Mouse (Mus musculus) CH12F3 (cell line): ENCODE measurements around the gene Dusp16.

Source experiments
- in situ Hi-C: fragments of 300-500 bp; cut with MboI; formaldehyde crosslinking; loops from 2 replicates; pipeline ENCODE4 v1.14.3; 2020; ENCODE audit warnings: low sequenced_read_pairs

The Dusp16 gene

DNA sequence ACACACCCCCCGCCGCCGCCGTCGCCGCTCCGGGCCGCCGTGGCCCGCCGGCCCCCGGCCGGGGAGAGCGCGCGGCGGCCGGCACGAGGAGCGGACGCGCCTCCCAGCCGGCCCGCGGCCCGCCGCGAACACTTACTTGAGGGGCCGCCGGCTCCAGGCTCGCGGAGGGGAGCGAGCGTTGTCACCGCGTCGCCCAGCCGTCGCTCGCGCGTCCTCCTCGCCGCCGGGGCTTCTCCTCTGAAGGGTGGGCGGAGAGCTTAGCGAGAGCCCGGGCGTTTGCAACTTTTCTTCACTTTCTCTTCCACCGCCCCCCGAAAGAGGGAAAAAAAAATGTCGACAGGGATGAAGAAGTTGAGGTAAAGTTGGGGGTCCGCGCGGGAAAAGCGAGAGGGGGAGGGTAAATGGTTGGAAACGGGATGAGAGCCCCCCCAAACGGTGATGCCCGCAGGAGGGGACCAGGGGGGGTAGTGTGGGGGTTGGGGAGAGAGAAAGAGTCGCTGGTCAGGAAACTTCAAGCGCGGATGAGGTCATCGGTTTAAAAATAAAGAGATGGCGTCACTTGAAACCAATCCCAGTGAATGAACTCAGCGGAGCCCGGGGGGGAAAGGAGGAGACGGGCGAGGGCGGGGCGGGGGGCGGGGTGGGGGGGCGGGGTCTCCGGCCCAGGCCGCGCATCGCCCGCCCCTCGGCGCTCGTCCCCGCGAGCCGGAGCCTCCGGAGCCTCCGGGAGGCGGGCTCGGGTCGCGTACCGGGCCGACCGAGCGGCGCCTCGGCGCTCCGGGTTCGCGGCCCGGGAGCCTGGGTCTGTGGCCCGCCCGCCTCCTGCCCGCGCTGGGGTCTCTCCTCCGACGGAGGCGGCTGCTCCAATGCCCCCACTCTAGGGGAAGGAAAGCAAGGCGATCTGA lies at the start of gene Dusp16:
TSS of gene Dusp16 (minus strand) at position 485 of the 905 bp plus-strand sequence.
- in situ Hi-C loops: no loop called here

DNA sequence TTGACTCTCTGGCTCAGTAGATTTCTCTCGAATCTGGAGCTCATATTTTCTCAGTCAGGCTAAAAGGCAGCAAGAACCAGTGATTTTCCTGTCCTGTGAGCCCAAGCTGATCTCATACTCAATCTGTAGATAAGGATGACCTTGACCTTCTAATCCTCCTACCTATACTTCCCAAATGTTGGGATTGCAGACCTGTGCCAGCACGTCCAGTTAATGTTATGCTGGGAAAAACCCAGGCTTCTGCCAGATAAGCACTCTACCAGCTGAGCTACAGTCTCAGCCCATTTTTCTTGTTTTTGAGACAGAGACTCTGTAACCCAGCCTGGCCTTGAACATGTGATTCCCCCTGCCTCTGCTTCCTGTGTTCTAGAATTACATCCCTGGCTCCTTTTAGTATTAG lies 47.9 kb upstream of the Dusp16 start:
- in situ Hi-C loops: loop anchor here (25.0 kb wide), 1 partner anchor 403 kb away; no protein-coding TSS in a partner anchor

DNA sequence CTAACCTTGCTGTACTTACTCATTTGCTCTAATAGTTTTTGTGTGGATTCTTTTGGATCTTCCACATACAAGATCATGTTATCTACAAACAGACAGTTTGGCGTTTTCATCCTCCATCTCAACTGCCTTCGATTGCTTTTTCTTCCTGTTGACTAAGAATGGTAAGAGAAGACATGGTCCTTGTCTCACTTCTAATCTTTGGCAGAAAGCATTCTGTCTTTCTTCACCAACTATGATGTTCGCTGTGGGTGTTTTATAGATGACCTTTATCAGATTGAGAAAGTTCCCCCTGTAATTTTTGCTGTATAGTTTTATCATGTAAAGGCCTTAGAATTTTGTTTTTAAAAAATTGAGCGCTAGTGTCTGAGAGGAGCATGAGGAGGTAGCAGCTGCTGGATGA lies 45.7 kb upstream of the Dusp16 start:
- in situ Hi-C loops: loop anchor here (25.0 kb wide), 1 partner anchor 401 kb away; no protein-coding TSS in a partner anchor

DNA sequence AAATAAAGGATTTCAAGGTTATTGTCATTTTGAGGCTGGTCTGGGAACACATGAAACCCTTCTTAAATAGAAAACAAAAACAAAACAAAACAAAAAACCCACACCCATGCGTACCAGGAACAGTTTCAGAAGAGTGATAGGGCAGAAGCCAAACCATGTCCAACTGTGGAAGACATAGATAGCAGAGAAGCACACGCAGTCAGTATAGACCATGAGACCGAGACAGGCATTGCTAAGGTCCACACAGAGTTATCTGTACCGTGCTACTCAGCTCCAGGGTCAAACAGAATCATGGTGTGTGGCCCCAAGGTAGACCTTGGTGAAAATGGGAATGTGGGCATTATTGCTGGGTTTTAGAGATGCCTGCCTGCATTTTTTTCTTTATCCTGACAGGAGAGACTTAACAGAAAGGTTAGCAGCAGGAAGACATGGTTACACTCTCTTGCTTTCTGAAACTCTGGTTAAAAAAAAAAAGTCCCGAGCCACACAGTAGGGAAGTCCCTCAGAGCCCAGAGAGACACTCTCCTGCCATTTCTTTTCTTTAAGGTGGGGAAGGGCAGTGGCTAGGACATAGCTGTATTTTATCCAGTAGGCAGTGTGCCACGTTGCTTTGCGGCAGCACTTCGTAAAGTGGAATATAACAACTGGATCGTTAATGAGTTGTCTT lies 42.3 kb upstream of the Dusp16 start:
- in situ Hi-C loops: loop anchor here (25.0 kb wide), 1 partner anchor 397 kb away; no protein-coding TSS in a partner anchor

DNA sequence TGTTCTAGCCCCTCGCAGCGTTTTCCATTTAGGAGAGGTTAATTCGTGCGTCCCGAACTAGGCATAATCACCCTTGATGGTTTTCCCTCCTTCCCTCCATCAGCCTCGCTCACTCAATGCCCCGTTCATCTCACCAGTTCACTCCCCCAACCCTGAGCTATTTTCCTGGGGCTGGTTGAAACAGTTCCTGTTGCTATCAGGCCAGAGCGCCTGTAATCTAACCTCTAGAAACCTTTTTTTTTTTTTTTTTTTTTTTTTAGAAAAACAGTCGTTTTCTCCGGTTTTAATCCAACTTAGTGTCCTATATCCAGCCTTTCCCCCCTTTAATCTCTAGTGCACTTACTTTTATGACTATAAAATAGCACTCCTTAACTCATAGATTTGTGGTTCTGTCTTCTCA lies 38.4 kb upstream of the Dusp16 start:
- in situ Hi-C loops: loop anchor here (25.0 kb wide), 1 partner anchor 393 kb away; no protein-coding TSS in a partner anchor

DNA sequence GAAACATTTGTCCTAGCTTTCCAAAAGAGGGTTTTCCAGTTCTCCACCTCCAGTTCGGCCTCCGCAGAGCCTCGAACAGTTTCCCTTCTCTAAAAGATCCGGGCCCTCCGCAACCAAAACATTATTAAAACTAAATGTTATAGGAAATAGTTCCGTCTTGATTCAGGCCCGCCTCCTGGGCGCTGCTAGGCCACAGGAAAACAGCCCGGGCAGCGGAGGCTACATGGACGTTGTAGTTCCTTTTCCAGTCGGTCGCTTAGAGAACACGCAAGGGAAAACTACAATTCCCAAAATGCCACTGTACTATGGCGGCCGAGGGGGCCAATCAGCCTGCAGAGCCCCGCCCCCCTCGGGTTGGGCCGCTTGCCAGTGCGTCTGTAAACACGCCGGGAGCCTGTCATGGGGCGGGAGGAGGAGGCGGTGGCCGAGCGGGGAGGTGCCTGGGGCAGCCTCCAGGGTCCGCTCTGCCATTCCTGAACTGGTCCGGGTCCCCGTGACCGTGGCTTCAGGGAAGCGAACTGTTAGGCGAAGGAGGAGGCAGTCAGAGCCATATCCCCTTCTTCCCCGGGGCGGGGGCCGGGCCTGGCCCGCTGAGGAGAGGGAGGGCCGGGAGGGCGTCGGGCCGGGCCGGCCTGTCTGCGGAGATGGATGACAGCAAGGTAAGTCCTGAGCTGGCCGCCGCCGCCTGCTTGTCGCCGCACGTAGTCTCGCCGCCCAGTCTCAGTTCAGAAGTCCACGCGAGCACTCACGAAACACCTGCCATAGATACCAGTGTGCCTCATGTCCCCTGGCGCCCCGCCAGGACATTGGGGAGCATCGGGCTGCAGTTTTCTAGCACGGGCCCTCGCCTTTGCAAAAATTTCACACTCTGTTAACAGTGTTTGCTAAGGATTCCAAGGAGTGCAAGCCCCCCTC lies 37.6 kb upstream of the Dusp16 start, which contains the start of gene Crebl2:
TSS of gene Crebl2 (plus strand) at position 369 of the 915 bp plus-strand sequence.
- in situ Hi-C loops: loop anchor here (25.0 kb wide), 1 partner anchor 393 kb away; no protein-coding TSS in a partner anchor

DNA sequence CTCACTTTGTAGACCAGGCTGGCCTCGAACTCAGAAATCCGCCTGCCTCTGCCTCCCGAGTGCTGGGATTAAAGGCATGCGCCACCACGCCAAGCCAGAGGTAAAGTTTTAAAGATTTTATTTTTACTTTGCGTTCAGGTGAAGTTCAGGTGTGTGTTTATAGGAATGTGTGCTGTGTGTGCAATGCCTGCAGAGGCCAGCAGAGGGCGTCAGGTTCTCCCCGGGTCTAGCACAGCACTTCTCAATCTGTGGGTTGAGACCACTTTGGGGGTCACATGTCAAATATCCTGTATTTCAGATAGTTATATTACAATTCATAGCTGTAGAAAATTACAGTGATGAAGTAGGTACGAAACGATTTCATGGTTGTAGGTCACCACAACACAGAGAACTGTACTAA lies 30.4 kb upstream of the Dusp16 start:
- in situ Hi-C loops: no loop called here

DNA sequence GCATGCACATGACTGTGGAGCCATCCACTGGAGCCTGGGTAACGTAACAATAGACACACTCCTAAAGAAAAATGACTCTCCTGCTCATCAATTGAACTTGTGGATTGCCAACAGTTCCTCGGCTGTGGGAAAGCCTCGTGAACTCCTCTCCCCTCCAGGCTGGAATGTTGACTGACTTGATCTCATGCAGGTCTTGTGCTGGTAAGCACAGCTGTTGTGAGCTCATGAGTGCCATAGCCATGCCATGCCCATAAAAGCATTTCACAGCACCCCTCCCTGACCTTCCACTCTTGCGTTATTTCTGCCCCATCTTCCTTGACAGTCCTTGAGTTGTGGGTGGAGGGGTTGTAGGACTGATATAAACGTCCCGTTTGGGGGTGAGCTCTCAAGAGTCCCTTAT lies 28.0 kb upstream of the Dusp16 start:
- in situ Hi-C loops: no loop called here

DNA sequence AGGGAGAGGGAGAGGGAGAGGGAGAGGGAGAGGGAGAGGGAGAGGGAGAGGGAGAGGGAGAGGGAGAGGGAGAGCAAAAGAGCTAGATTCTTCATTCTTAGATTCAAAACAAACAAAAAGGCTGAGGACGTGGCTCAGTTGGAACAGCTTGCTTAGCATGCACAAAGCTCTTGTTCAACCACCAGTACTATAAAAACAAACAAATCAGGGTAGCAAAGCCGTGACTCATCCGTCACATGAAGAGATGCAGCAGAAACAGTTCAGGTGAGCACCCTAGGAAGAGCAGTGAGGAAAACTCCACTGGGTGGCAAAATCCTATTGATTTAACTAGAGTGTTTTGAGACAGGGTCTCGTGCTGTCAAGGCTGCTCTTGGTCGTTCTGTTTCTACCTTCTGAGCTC lies 27.3 kb upstream of the Dusp16 start:
- in situ Hi-C loops: no loop called here

DNA sequence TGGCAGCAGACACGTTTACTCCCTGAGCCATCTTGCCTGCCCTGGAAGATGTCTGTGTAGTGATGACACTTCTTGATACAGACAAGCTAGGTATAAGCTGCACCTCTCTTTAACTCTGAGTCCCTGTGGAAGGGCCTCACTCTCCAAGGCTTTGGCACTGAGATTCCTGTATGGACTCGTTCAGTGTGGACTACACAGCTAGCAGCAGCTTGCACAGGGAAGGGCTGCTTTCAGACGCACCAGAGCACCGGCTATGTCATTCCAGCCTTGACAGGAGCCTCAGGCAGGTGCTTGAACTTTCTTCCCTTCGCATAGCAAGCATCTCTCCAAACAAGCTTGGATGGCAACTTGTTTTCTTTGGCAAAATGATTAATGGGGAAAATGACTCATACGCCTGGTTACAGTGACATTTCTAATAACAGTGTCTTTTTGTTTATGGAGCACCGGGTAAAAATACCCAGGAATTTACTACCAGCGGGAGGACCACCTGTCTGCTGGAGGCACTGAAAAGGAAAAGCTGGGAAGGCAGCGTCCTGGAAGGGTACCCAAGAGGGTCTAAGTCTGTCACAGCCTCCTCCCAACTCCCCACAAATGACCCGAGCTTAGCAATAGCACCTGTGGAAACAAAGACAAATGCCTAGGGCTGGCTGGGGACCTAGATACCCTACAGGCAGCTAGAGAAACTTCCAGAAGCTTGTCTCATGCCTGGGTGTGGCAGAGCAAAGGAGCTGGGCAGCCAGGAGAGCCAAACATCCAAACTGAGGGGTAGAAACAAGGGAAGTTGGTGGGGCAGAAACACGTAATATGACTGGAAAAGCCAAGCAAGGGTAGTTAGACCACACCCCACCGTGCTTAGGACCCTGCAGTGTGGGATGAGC lies 24.9 kb upstream of the Dusp16 start:
- in situ Hi-C loops: no loop called here

DNA sequence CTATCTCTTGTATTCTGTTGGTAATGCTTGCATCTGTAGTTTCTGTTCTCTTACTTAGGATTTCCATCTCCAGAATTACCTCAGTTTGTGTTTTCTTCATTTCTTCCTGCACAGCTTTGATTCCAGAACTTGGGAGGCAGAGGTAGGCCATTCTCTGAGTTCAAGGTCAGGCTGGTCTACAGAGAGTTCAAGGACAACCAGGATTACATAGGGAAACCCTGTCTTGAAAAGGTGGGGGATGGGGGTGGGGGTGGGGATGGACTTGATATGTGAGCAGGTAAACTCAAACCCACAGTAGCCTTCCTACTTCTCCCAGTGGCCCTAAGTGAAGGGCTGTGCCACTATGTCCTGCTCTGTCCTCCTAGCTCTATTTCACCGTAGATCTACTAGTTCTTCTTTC lies 20.6 kb upstream of the Dusp16 start:
- in situ Hi-C loops: no loop called here

DNA sequence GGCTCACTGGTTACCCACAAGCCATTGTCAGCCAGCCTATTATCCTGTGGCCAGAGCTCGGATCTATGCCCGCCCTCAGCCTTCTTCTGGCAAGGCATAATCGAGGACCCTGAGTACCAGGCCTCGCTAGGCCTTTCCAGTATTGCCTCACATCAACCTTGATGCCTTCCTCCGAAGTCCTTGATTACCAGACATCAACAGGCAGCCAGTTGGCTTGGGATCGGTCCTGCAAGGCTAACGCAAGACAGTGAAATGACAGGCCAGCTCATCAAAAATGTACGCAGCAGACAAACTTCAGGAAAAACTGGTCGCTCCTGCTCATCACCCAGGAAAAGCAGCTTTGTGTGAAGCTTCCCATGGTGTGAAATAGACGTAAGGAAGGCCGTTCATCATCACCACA lies 15.4 kb upstream of the Dusp16 start:
- in situ Hi-C loops: no loop called here

DNA sequence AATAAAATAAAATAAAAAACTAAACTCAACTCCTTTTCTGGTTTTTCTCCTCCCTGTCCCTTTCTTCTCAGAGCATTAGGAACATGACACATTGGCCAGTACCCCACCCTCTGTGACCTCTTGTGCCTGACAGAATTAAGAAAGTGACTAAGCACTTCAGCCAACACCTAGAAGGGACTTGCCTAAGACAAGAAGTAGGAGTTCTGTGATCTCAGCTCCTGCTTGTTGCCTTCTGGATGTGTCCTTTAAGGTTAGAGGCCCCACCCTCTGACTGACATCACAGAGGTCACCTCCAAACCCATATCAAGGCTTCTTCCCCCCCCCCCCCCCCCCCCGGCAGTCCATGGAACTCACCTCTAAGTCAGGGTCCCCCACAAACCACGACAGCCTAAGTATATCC lies 14.7 kb upstream of the Dusp16 start:
- in situ Hi-C loops: no loop called here

DNA sequence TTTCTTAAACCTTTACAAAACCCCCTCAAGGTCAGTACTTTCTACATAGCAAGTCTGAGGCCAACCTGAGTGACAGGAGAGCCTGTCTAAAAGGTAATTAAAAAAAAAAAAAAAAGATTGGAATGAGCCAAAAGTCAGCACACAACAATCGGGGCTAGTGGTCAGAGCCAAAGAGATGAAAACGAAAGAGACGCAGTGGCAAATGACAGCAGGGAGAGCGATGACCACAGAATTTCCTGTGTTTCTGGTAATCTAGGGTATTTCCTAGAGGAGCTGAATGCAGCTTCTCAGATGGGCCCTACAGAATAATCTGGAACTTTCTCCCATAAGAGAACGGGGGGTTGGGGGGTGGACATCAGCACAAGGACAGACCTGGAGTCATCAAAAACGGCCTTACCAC lies 13.7 kb upstream of the Dusp16 start:
- in situ Hi-C loops: no loop called here

DNA sequence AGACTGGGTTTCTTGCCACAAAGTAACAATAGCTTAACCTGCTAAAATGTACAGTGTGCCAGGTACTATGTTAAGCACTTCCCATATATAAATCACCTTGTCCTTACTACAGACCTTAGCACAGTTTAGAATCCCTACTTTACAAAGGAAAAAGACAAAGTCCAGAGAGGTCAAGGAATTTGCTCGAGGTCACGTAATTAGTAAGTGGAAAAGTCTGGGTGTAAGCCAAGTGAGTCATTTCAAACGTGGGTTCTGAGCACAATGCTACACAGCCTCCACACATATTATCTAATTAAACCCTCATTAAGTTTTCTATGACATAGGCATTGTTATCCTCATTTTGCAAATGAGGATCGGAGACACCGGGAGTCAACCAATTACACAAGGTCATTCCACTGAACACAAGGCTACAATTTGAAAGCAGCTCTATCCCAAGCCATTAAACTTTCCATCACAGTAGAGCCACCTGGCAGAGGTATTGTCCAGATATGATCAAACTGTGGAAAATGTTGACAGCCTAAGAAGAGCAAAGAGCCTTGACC lies 12.4 kb upstream of the Dusp16 start:
- in situ Hi-C loops: no loop called here

DNA sequence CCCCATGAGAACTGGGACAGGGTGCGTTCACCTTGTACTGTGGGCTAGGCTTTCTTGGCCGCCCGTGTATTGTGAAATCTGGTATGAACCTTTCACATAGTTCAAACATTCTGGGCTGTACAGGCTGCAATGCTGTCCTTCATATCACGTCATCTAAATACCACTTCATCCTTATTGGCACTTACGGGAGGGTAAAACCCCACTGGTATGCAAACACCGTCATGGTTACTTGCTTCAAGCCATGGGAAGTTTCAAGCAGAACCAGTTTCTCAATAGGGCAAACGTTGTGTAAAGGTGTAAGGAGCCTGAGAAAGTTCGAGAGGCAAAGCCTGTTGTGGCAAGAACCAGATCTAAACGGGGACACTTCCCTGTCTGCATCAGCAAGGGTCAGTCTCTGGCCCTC lies 10.2 kb upstream of the Dusp16 start:
- in situ Hi-C loops: no loop called here

DNA sequence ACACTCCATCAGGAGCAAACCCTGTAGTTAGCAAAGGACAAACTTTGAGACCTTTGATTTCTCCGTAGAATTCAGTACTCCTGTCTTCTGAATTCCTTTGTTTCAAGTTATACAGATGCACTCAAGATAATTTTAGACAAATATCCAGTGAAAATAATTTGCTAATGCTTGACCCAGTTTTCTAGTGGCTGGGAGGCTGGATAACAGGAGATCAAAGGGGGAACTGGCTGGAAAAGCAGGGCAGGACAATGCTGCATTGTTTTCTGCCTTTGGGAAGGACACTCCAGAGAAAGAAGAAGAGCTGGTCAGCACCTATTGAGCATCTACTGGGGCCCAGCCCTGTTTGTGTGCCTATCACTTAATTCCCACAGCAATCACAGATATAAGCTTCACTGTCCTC lies 9.1 kb upstream of the Dusp16 start:
- in situ Hi-C loops: no loop called here

DNA sequence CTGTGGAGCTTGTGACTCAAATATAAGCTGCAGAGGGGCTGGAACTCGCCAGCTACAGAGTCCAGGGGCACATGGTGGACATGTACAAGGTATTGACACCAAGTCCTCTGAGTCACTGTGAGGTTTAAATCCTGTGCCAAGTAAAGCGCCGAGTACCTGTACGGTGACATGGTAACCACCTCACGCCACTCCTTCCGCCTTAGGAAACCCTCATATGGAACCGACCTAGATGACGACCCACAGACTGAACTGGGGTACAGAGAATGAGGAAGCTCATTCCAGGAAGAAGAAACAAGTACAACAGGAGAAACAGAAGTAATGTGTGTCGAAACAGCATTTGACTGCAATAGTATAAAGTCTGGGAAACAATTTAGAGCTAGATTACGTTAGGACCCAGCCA lies 3.9 kb upstream of the Dusp16 start:
- in situ Hi-C loops: no loop called here

DNA sequence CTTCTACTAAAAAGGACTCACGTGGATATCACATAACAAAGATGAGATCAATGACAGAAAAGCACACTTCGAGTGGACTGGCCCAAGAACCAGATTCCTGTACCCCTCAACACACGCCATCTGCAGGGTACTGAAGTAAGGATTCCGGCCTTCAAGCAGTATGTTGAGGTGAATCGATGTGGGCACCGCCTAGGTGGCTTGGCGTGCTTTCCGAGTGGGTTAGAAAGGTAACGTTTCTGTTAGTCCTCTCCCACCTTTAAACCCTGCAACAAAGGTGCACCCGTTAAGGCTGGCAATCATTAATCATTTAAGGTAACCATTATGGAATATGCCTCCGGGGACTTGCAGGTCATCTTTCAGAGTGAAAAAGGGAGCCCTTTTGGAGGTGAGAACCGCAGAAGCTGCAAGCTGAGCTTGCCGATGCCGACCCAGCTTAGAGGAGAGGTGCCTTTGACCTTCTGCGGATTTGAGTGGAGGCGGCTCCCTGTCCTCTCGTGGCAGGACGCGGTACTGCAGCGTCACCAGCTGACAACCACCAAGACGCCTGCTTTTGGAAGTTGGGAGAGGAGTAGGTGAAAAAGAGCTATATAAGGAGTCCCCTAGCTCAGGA lies 1.6 kb upstream of the Dusp16 start:
- in situ Hi-C loops: no loop called here
